Comparison of ENCODE assay signal across 25 mouse cellular contexts in the genomic region with DNA sequence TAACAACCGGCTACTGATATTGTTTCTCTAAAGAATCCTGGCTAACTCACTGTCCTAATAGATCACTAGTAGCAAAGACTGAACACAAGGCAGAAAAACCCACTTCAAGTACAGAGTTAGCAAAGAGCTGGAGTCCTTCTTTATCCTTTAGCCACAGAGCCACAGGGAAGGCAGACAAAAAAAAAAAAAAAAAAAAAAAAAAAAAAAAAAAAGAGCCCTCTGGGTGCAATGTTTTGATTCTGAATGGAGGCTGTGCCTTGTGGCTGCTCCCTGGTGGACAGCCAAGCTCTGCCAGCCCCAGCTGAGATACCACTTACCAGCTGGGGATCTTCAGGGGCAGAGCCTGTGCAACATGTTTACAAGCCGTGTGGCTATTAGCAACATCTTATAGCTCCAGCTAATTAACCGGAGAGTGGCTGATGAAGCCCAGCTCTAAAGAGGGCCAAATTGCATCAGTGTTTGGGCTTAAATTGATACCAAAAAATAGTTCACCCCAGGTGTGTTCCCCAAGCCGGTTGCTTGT. TPM values are rescaled to one million over a fixed set of nuclear protein-coding genes. Genes with fewer than 3 reads are reported as not detected.
A peak's percentile ranks its signal among the peaks of the same experiment; 100 is the strongest.
DNase-seq lines count a peak whose midpoint lies in the region; ATAC-seq lines count a peak whose summit lies in the region.
"Had no signal": no experiment of that assay in that cellular context is flagged by ENCODE, and none has a peak within 500 bp of the region (broad histone marks: within the 10 kb centered on the region; RNA-seq: fewer than 3 reads in every experiment).

No protein-coding gene starts in this region.

- peaks cover 17% of the 10 kb centered on the region for H3K4me1 ChIP-seq in forebrain, embryonic 14.5 days (ENCODE audit: control insufficient read depth, insufficient read depth, low read length)
- H3K4me1 ChIP-seq in forebrain, embryonic 16.5 days (replicated peaks; ENCODE audit: control insufficient read depth, insufficient read depth, low read length): peaks cover 16% of the 10 kb centered on the region
- no peaks in the 10 kb centered on the region for H3K4me1 ChIP-seq in liver, embryonic 11.5 days (replicated peaks; ENCODE audit: control insufficient read depth, insufficient read depth, low read length)
- H3K4me1 ChIP-seq: hindbrain, embryonic 12.5 days had no signal

- no peak overlapping the region for H3K9ac ChIP-seq in forebrain, embryonic 14.5 days (ENCODE audit: low read length)
- H3K9ac ChIP-seq in forebrain, embryonic 16.5 days (replicated peaks; ENCODE audit: low read depth, low read length): no peak overlapping the region
- no peak overlapping the region for H3K9ac ChIP-seq in liver, embryonic 11.5 days (ENCODE audit: low read depth, low read length)
- H3K9ac ChIP-seq: embryonic facial prominence, embryonic 15.5 days; forebrain, postnatal 0 days; hindbrain, embryonic 12.5 days had no signal

- no peak for ATAC-seq in forebrain, embryonic 14.5 days
- ATAC-seq in forebrain, embryonic 16.5 days: no peak
- no peak for ATAC-seq in liver, embryonic 11.5 days (replicated peaks; ENCODE audit: low FRiP score)
- peak; percentile 31; the same call in 1 of the 2 replicates for ATAC-seq in megakaryocyte-erythroid progenitor cell, adult 5-6 weeks (replicated peaks; ENCODE audit: low FRiP score, low TSS enrichment, poor library complexity, severe bottlenecking)
- ATAC-seq: CD4-positive, CD25-positive, alpha-beta regulatory T cell, adult 4 months; forebrain, postnatal 0 days had no signal

- H3K27me3 ChIP-seq in forebrain, embryonic 14.5 days (replicated peaks; ENCODE audit: control insufficient read depth, insufficient read depth, low read length): no peaks in the 10 kb centered on the region
- no peaks in the 10 kb centered on the region for H3K27me3 ChIP-seq in forebrain, embryonic 16.5 days (replicated peaks; ENCODE audit: control insufficient read depth, insufficient read depth, low read length)
- no peaks in the 10 kb centered on the region for H3K27me3 ChIP-seq in liver, embryonic 11.5 days (replicated peaks; ENCODE audit: control insufficient read depth, insufficient read depth, low read length)
- H3K27me3 ChIP-seq: embryonic facial prominence, embryonic 15.5 days had no signal

- no peak overlapping the region for H3K27ac ChIP-seq in forebrain, embryonic 14.5 days (ENCODE audit: low read depth, low read length)
- H3K27ac ChIP-seq in forebrain, embryonic 16.5 days (ENCODE audit: low read length): no peak overlapping the region
- no peak overlapping the region for H3K27ac ChIP-seq in liver, embryonic 11.5 days (ENCODE audit: low read depth, low read length)
- H3K27ac ChIP-seq: embryonic facial prominence, embryonic 15.5 days; gastrocnemius, adult 2 months; hindbrain, embryonic 12.5 days had no signal

- 36% methylated on average over 4 of the region's 4 CpGs for WGBS in forebrain, embryonic 14.5 days
- WGBS in forebrain, embryonic 16.5 days: 39% methylated on average over 4 of the region's 4 CpGs
- 95% methylated on average over 4 of the region's 4 CpGs for WGBS in liver, embryonic 11.5 days

- H3K9me3 ChIP-seq in forebrain, embryonic 14.5 days (replicated peaks; ENCODE audit: control insufficient read depth, low read length): no peaks in the 10 kb centered on the region
- no peaks in the 10 kb centered on the region for H3K9me3 ChIP-seq in forebrain, embryonic 16.5 days (ENCODE audit: control insufficient read depth, low read length)
- H3K9me3 ChIP-seq in liver, embryonic 11.5 days (ENCODE audit: control insufficient read depth, low read length): no peaks in the 10 kb centered on the region
- H3K9me3 ChIP-seq: embryonic facial prominence, embryonic 15.5 days; hindbrain, embryonic 12.5 days had no signal

- no peaks in the 10 kb centered on the region for H3K36me3 ChIP-seq in forebrain, embryonic 14.5 days (ENCODE audit: control insufficient read depth, insufficient read depth, low read length)
- H3K36me3 ChIP-seq in forebrain, embryonic 16.5 days (ENCODE audit: control insufficient read depth, insufficient read depth): no peaks in the 10 kb centered on the region
- no peaks in the 10 kb centered on the region for H3K36me3 ChIP-seq in liver, embryonic 11.5 days (ENCODE audit: control insufficient read depth, insufficient read depth, low read length)
- H3K36me3 ChIP-seq: embryonic facial prominence, embryonic 15.5 days; hindbrain, embryonic 12.5 days had no signal

- peak; percentile 71 for DNase-seq in forebrain, embryonic 14.5 days (ENCODE audit: low spot score)
- DNase-seq in liver: peak; percentile 0
- no peak for DNase-seq in liver, embryonic 11.5 days (ENCODE audit: low spot score)
- DNase-seq in retina, postnatal 1 day: peak; percentile 73
- DNase-seq in retina, embryonic 14.5 days (ENCODE audit: low spot score): no peak
- no peak for DNase-seq in right cerebral cortex, postnatal 14 days
- DNase-seq: adrenal gland, adult 8-10 months; adrenal gland, postnatal 36 days; B cell, adult 2 months; cerebellum, adult 11 months; cerebellum, adult 8-10 months; cerebellum, postnatal 14 days; embryo, embryonic 11 days; forebrain, postnatal 0 days; gastrocnemius, adult 2 months; gastrocnemius, postnatal 25 days; heart, postnatal 10 days; heart, postnatal 4 days had no signal

- H3K4me3 ChIP-seq in forebrain, embryonic 14.5 days (ENCODE audit: low read depth, low read length): no peak overlapping the region
- H3K4me3 ChIP-seq in forebrain, embryonic 16.5 days (replicated peaks; ENCODE audit: low read length): no peak overlapping the region
- H3K4me3 ChIP-seq in liver, embryonic 11.5 days (ENCODE audit: low read depth, low read length): no peak overlapping the region
- H3K4me3 ChIP-seq: embryonic facial prominence, embryonic 15.5 days; gastrocnemius, adult 2 months; hindbrain, embryonic 12.5 days had no signal

- no peak overlapping the region for H3K4me2 ChIP-seq in forebrain, embryonic 14.5 days (ENCODE audit: low read length)
- H3K4me2 ChIP-seq in forebrain, embryonic 16.5 days (ENCODE audit: low read length): no peak overlapping the region
- no peak overlapping the region for H3K4me2 ChIP-seq in liver, embryonic 11.5 days
- H3K4me2 ChIP-seq: embryonic facial prominence, embryonic 15.5 days; hindbrain, embryonic 12.5 days had no signal

RNA-seq across cellular contexts. Expression of a gene that starts 2.1 kb away (rescaled TPM):
- polyA plus RNA-seq in forebrain, embryonic 14.5 days (2014; fragmentation: Nextera tagmentation; extraction: Ambion mirVana): 0.48 and 1.0 TPM in 2 replicates
- 0.32 and 0.39 TPM in 2 replicates for polyA plus RNA-seq in forebrain, embryonic 16.5 days (2015; fragmentation: Nextera tagmentation; extraction: Ambion mirVana)
- not detected in 2 replicates for polyA plus RNA-seq in liver, embryonic 11.5 days (2014; fragmentation: Nextera tagmentation; extraction: Ambion mirVana)
- total RNA-seq in megakaryocyte-erythroid progenitor cell, adult 5-6 weeks (2014; fragmentation: Nextera tagmentation): not detected in 2 replicates
- total RNA-seq in megakaryocyte-erythroid progenitor cell, adult 5-6 weeks (2017): not detected in 2 replicates
- total RNA-seq: adrenal gland, postnatal 36 days; common myeloid progenitor, adult 5-6 weeks had no signal
- polyA plus RNA-seq: embryonic facial prominence, embryonic 11.5 days had no signal

RNA-seq across cellular contexts. Expression of a gene that starts 52.7 kb away (rescaled TPM):
- 48.1 and 71.6 TPM in 2 replicates for polyA plus RNA-seq in forebrain, embryonic 14.5 days (2014; fragmentation: Nextera tagmentation; extraction: Ambion mirVana)
- 91.7 and 96.0 TPM in 2 replicates for polyA plus RNA-seq in forebrain, embryonic 16.5 days (2015; fragmentation: Nextera tagmentation; extraction: Ambion mirVana)
- polyA plus RNA-seq in liver, embryonic 11.5 days (2014; fragmentation: Nextera tagmentation; extraction: Ambion mirVana): 54.1 and 61.1 TPM in 2 replicates
- total RNA-seq in megakaryocyte-erythroid progenitor cell, adult 5-6 weeks (2014; fragmentation: Nextera tagmentation): 103 and 125 TPM in 2 replicates
- 85.8 and 94.4 TPM in 2 replicates for total RNA-seq in megakaryocyte-erythroid progenitor cell, adult 5-6 weeks (2017)

Comparison
In these comparisons a context has a peak if more than half of its experiments do, and no peak if none do; other contexts are left out.
1. DNase-seq: peak in forebrain, embryonic 14.5 days (single experiment), liver (single experiment) and retina, postnatal 1 day (single experiment); none in liver, embryonic 11.5 days (single experiment), retina, embryonic 14.5 days (single experiment) and right cerebral cortex, postnatal 14 days (single experiment).